Mouse (Mus musculus) bone marrow macrophage, adult 2 months (primary cell): Measurements from ENCODE around the gene Smim20. TPM values are rescaled to one million over a fixed set of nuclear protein-coding genes. Genes with fewer than 3 reads are reported as not detected.

Experiments used
- H3K27ac ChIP-seq: 2 replicates; pipeline ENCODE4 v1.5.1; 2012; ENCODE audit warnings: low read depth, low read length; ENCODE audit not compliant: insufficient read depth
- H3K4me1 ChIP-seq: 2 replicates; pipeline ENCODE4 v1.6.1; 2012; ENCODE audit warnings: low read length; ENCODE audit not compliant: control insufficient read depth, insufficient read depth
- H3K4me3 ChIP-seq: 2 replicates; pipeline ENCODE4 v1.5.1; 2012; ENCODE audit warnings: mild to moderate bottlenecking, low read length, moderate library complexity; ENCODE audit not compliant: insufficient read depth
- CTCF ChIP-seq: IDR thresholded peaks from 2 replicates; pipeline ENCODE4 v1.5.1; 2012; ENCODE audit warnings: low read depth, mild to moderate bottlenecking, low read length, moderate library complexity
- POLR2A ChIP-seq: IDR thresholded peaks from 2 replicates; pipeline ENCODE4 v1.6.1; 2012; ENCODE audit warnings: mild to moderate bottlenecking, low read depth, low read length, borderline replicate concordance
- polyA plus RNA-seq: library from polyadenylated mRNA; stranded (reverse); fragments of >200 nt; gene quantifications from 2 replicates; pipeline ENCODE4 v1.2.4, GENCODE M21; 2012; ENCODE audit not compliant: missing spikeins, insufficient read depth, insufficient read length

Smim20 gene
- polyA plus RNA-seq, 1 experiment: 42.0 TPM

- TF ChIP-seq CTCF (no peak), POLR2A (no peak)
These were observed 37.1 kb downstream of the Smim20 start for GRCm38 (mm10) chr5:53303941-53304340.

GRCm38 (mm10) chr5:53304936-53305335 lies 38.1 kb downstream of the Smim20 start:
- no peak overlapping the region for H3K4me3 ChIP-seq
- TF ChIP-seq CTCF (no peak), POLR2A (no peak)

More at GRCm38 (mm10) chr5:53303941-53304340, 37.1 kb downstream of the Smim20 start:
- Histone ChIP-seq H3K27ac (no peak overlapping the region), H3K4me3 (no peak overlapping the region), H3K4me1 (no peaks in the 10 kb centered on the region)

GRCm38 (mm10) chr5:53306864-53307263 lies 40.0 kb downstream of the Smim20 start:
- no peak overlapping the region for H3K27ac ChIP-seq
- H3K4me3 ChIP-seq: no peak overlapping the region
- H3K4me1 ChIP-seq: no peaks in the 10 kb centered on the region
- TF ChIP-seq CTCF: no peak
- no peak for TF ChIP-seq POLR2A

More at GRCm38 (mm10) chr5:53304936-53305335, 38.1 kb downstream of the Smim20 start:
- Histone ChIP-seq H3K27ac (no peak overlapping the region), H3K4me1 (no peaks in the 10 kb centered on the region)

- Histone ChIP-seq H3K27ac (no peak overlapping the region), H3K4me3 (no peak overlapping the region), H3K4me1 (no peaks in the 10 kb centered on the region)
- no peak for TF ChIP-seq POLR2A
- no peak for TF ChIP-seq CTCF
These were observed 40.6 kb downstream of the Smim20 start for GRCm38 (mm10) chr5:53307437-53307836.

GRCm38 (mm10) chr5:53314404-53315167 lies 47.7 kb downstream of the Smim20 start:
- TF ChIP-seq CTCF (no peak), POLR2A (no peak)
- Histone ChIP-seq H3K4me1 (peaks cover 4% of the 10 kb centered on the region; the same call in 1 of the 2 replicates), H3K27ac (no peak overlapping the region), H3K4me3 (no peak overlapping the region)

- H3K4me1 ChIP-seq: peaks cover 4% of the 10 kb centered on the region; the same call in 1 of the 2 replicates
- no peak overlapping the region for H3K27ac ChIP-seq
- TF ChIP-seq POLR2A: no peak
- no peak for TF ChIP-seq CTCF
- H3K4me3 ChIP-seq: no peak overlapping the region
These were observed 48.9 kb downstream of the Smim20 start for GRCm38 (mm10) chr5:53315829-53316228.

GRCm38 (mm10) chr5:53317396-53317795 lies 50.5 kb downstream of the Smim20 start:
- H3K4me1 ChIP-seq: peaks cover 4% of the 10 kb centered on the region; the same call in 1 of the 2 replicates
- H3K27ac ChIP-seq: no peak overlapping the region
- TF ChIP-seq CTCF (no peak), POLR2A (no peak)
- H3K4me3 ChIP-seq: no peak overlapping the region

- H3K27ac ChIP-seq: no peak overlapping the region
- peaks cover 4% of the 10 kb centered on the region; the same call in 1 of the 2 replicates for H3K4me1 ChIP-seq
- no peak overlapping the region for H3K4me3 ChIP-seq
- no peak for TF ChIP-seq CTCF
- TF ChIP-seq POLR2A: no peak
These were observed 51.1 kb downstream of the Smim20 start for GRCm38 (mm10) chr5:53317885-53318466.

GRCm38 (mm10) chr5:53320331-53320730 lies 53.4 kb downstream of the Smim20 start:
- Histone ChIP-seq H3K27ac (no peak overlapping the region), H3K4me1 (no peaks in the 10 kb centered on the region), H3K4me3 (no peak overlapping the region)
- TF ChIP-seq POLR2A: no peak
- TF ChIP-seq CTCF: no peak

- H3K4me1 ChIP-seq: no peaks in the 10 kb centered on the region
- H3K4me3 ChIP-seq: no peak overlapping the region
- TF ChIP-seq POLR2A (no peak), CTCF (no peak)
- no peak overlapping the region for H3K27ac ChIP-seq
These were observed 55.0 kb downstream of the Smim20 start for GRCm38 (mm10) chr5:53321901-53322300.
